Mouse (Mus musculus) natural killer cell, adult 2 months (primary cell): ENCODE results near the gene Mak.
"Not testable (repeated sequence)": the region's sequence is repeated elsewhere in the genome, so short reads cannot be mapped to it uniquely, and the experiment has no call there.

ENCODE experiments used
- DNase-seq, 2 experiments: peaks; one replicate each; pipeline ENCODE4 v3.0.0; 2022; ENCODE audit warnings: low spot score in 2 of 2

Mak gene

GRCm38 (mm10) chr13:40998537-40998936, 81.0 kb downstream of the Mak start:
- DNase-seq, result not testable (repeated sequence)

- no peak for DNase-seq
These were observed 84.8 kb downstream of the Mak start for GRCm38 (mm10) chr13:40994487-40995263.

- no peak for DNase-seq
These were observed 91.1 kb downstream of the Mak start for GRCm38 (mm10) chr13:40988418-40988817.

GRCm38 (mm10) chr13:40987608-40988303, 91.8 kb downstream of the Mak start:
- not testable (repeated sequence) for DNase-seq

- DNase-seq, result no peak
These were observed 93.4 kb downstream of the Mak start for GRCm38 (mm10) chr13:40986081-40986480.

GRCm38 (mm10) chr13:40982759-40983158, 96.7 kb downstream of the Mak start:
- DNase-seq, result no peak

- no peak for DNase-seq
These were observed 100.2 kb downstream of the Mak start for GRCm38 (mm10) chr13:40979321-40979720.

GRCm38 (mm10) chr13:40978652-40979051, 100.9 kb downstream of the Mak start:
- DNase-seq, result no peak

- DNase-seq, result peak; percentile 44 to 46
These were observed 101.9 kb downstream of the Mak start for GRCm38 (mm10) chr13:40977609-40978008.
